Mouse (Mus musculus): ENCODE data around the gene Trim47. TPM values are rescaled to one million over a fixed set of nuclear protein-coding genes. Genes with fewer than 3 reads are reported as not detected.
A peak's percentile ranks its signal among the peaks of the same experiment; 100 is the strongest.

Gene Trim47
- polyA plus RNA-seq, 1 experiment from 2014 or later, result 13.1 TPM

DNA sequence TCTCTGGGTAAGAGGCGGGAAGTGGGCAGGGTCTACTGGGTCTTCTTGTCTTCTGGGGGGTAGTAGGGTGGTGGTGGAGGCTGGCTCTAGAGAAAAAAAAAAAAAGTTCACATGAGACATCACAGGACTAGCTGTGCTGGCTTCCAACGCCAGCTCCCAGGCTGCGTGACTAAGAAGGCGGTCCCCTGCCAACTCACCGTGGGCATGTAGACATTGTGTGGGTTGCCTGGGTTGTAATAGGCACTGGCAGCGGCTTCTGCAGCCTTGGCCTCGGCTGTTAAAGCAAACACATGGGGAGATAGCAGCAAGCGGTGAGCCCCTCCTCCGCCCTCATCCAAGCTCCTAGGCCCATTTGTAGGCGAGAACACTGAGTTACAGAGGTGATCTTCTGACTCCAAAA lies 47.5 kb downstream of the Trim47 start:
- no peak overlapping the region for H3K9ac ChIP-seq (ENCODE audit: low read length)
- DNase-seq (ENCODE audit: low spot score), result no peak

DNA sequence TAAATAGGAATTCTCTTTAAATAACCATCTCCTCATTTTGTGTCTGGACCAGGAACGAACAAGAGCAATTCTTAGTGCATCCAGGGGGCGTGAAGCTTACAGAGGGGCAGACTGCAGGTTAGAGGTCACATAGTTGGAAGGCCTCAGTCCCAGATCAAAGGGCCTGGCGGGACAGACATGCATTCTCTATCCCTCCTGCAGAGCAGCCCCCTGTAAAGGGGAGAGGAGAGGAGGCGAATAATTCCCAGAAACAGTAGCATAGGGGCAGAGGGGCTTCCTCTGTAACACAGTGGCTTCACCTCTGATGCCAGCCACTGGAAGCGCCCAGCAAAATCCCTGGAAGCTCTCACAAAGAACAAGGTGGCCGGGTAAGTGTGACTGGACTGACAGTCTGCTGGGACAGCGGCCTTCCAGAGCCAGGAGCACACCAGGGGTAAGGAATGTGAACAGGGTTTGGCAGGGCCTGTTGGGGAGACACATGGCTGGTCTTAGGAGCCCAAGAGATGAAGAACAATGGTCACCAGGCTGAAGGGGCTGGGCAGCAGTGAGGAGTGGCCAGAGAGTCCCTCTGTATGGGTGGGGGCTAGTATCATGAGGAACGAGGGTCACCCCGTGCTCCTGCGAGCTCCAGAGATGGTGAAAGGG lies 48.2 kb downstream of the Trim47 start:
- DNase-seq (ENCODE audit: low spot score), result no peak
- Histone ChIP-seq H3K4me1 (replicated peaks; ENCODE audit: control insufficient read depth, insufficient read depth, low read length) (peaks cover 22% of the 10 kb centered on the region), H3K4me3 (ENCODE audit: low read depth, low read length) (no peak overlapping the region), H3K9ac (ENCODE audit: low read length) (no peak overlapping the region; the same call in 1 of the 2 replicates), H3K36me3 (ENCODE audit: control insufficient read depth, insufficient read depth, low read length) (peaks cover 48% of the 10 kb centered on the region), H3K4me2 (ENCODE audit: low read length) (peak overlapping the region; percentile 42), H3K27ac (ENCODE audit: low read depth) (no peak overlapping the region), H3K9me3 (ENCODE audit: control insufficient read depth, low read length) (no peaks in the 10 kb centered on the region), H3K27me3 (replicated peaks; ENCODE audit: control insufficient read depth, insufficient read depth, low read length) (no peaks in the 10 kb centered on the region)
- WGBS, result 41% methylated on average over 10 of the region's 10 CpGs
- ATAC-seq (replicated peaks; ENCODE audit: low FRiP score, low TSS enrichment, low read depth), result no peak

More for the DNA sequence above, 47.5 kb downstream of the Trim47 start:
- peaks cover 51% of the 10 kb centered on the region for H3K36me3 ChIP-seq (ENCODE audit: control insufficient read depth, insufficient read depth, low read length)
- no peaks in the 10 kb centered on the region for H3K9me3 ChIP-seq (ENCODE audit: control insufficient read depth, low read length)
- H3K4me3 ChIP-seq (ENCODE audit: low read depth, low read length), result no peak overlapping the region
- H3K4me1 ChIP-seq (replicated peaks; ENCODE audit: control insufficient read depth, insufficient read depth, low read length), result peaks cover 22% of the 10 kb centered on the region
- WGBS, result 65% methylated on average over 10 of the region's 10 CpGs
- H3K27ac ChIP-seq (ENCODE audit: low read depth), result no peak overlapping the region
- H3K27me3 ChIP-seq (replicated peaks; ENCODE audit: control insufficient read depth, insufficient read depth, low read length), result no peaks in the 10 kb centered on the region
- ATAC-seq (replicated peaks; ENCODE audit: low FRiP score, low TSS enrichment, low read depth), result no peak
- H3K4me2 ChIP-seq (ENCODE audit: low read length), result no peak overlapping the region

DNA sequence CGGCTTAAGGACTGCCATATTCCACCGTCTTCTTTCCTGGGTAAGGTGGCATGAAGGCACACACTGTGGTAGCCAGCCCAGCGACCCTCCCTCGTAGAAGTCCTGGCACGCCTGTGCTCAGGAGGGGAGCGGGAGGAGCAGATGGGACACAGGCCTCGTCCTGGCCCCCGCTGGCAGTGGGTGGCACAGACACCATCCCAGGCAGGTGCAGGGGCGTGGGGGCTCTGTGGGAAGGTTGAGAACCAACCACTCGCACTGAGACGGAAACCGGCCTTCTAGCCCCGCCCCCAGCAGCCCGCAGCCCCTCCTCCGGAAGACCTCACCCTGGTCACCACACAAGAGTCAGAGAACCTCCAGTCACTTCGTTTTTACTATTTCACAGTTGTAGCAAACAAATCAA lies 48.8 kb downstream of the Trim47 start:
- 0 out of 2 replicates have a peak, but pooled peaks have one; percentile 33 for ATAC-seq (replicated peaks; ENCODE audit: low FRiP score, low TSS enrichment, low read depth)
- Histone ChIP-seq H3K9me3 (ENCODE audit: control insufficient read depth, low read length) (no peaks in the 10 kb centered on the region), H3K4me2 (ENCODE audit: low read length) (peak overlapping the region; percentile 42), H3K36me3 (ENCODE audit: control insufficient read depth, insufficient read depth, low read length) (peaks cover 43% of the 10 kb centered on the region), H3K9ac (ENCODE audit: low read length) (0 out of 2 replicates have a peak overlapping the region, but pooled peaks have one; percentile 13), H3K27me3 (replicated peaks; ENCODE audit: control insufficient read depth, insufficient read depth, low read length) (no peaks in the 10 kb centered on the region), H3K27ac (ENCODE audit: low read depth) (peak overlapping the region; percentile 59; the same call in 1 of the 2 replicates), H3K4me1 (replicated peaks; ENCODE audit: control insufficient read depth, insufficient read depth, low read length) (peaks cover 22% of the 10 kb centered on the region), H3K4me3 (ENCODE audit: low read depth, low read length) (peak overlapping the region; percentile 20; the same call in 1 of the 2 replicates)
- 9% methylated on average over 16 of the region's 16 CpGs for WGBS
- DNase-seq (ENCODE audit: low spot score), result peak; percentile 73

DNA sequence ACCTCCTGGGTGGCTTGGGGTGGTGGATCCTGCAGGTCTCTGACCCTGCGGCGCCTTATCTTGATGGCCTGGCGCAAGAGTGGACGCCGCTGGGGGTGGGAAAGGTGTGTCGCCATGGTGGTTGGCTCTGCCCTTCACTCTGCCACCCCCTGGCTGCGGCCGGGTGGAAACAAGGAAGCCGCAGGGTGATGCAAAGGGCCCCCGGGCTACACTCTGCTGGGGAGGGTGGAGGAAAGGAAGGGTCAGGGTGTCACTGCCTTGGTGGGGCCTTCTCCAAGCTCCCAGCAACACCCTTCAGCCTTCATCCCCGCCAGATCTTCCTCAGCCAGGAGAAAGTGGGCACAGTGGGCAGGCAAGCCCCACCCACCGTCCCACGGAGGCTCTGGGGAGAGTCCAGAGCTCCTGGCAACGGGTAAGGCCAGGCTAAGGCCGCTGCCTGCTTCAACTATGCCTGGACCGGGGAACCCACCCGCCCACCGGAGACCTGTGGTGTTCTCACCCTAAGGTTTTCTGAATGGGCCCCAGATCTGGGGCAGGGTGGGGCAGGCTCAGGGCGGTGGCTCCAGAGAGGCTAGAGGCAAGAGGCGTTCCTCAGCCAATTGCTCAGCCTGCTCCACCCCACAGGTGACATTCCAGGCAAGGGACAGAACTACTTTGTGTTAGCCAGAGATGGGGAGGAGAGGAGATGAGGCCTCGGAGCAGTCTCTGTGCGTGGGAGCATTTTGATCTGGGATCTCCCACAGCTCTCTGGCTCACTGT lies 49.4 kb downstream of the Trim47 start, which contains the start of gene Unc13d:
Unc13d (minus strand) TSS at position 516 of the 759 bp plus-strand sequence.
- H3K27ac ChIP-seq (ENCODE audit: low read depth), result peak within 1 kb of the TSS; percentile 59
- peak within 1 kb of the TSS; percentile 42 for H3K4me2 ChIP-seq (ENCODE audit: low read length)
- H3K27me3 ChIP-seq (replicated peaks; ENCODE audit: control insufficient read depth, insufficient read depth, low read length), result no peaks in the 10 kb centered on the region
- H3K4me1 ChIP-seq (replicated peaks; ENCODE audit: control insufficient read depth, insufficient read depth, low read length), result peaks cover 22% of the 10 kb centered on the region
- WGBS, result 54% methylated on average over 22 of the region's 22 CpGs
- H3K36me3 ChIP-seq (ENCODE audit: control insufficient read depth, insufficient read depth, low read length), result peaks cover 39% of the 10 kb centered on the region
- peak within 1 kb of the TSS; percentile 20; the same call in 1 of the 2 replicates for H3K4me3 ChIP-seq (ENCODE audit: low read depth, low read length)
- DNase-seq (ENCODE audit: low spot score), result peak; percentile 67
- no peaks in the 10 kb centered on the region for H3K9me3 ChIP-seq (ENCODE audit: control insufficient read depth, low read length)
- peak within 1 kb of the TSS; percentile 13; the same call in 1 of the 2 replicates for H3K9ac ChIP-seq (ENCODE audit: low read length)
- ATAC-seq (replicated peaks; ENCODE audit: low FRiP score, low TSS enrichment, low read depth), result peak; percentile 65

DNA sequence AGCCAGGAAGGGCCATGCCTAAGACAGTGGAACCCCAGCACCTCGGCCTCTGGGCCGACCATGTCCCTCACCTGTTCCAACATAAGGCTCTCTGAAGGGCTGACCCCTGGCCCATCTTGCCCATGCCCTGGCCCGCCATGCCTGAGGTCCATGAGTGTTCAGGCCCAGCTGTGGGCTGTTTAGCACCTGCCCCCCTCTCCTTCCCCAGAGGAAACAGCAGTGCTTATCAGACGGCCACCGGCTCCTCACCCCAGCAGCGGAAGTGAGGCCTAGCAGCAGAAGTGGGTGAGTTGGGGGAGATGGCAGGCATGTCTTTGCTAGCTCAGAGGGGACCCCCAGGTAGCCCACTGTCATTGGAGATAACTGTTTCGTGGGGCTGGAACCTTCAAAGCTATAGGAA lies 50.2 kb downstream of the Trim47 start:
- ATAC-seq (replicated peaks; ENCODE audit: low FRiP score, low TSS enrichment, low read depth), result no peak

DNA sequence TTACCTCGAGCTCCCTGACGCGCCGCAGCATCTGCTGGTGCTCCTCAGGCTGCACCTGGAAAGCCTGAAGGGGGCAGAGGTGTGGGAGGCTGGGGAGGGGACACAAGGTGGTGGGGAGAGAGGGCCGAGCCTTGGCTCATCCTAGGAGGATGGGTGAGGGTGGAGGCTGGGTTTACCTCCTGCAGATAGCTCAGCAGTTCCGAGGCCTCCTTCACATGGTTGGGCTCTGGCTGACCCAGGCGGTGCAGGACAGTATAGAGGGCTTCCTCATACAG lies 50.8 kb downstream of the Trim47 start:
- Histone ChIP-seq H3K4me2 (ENCODE audit: low read length) (no peak overlapping the region), H3K9me3 (ENCODE audit: control insufficient read depth, low read length) (no peaks in the 10 kb centered on the region), H3K9ac (ENCODE audit: low read length) (no peak overlapping the region), H3K27me3 (replicated peaks; ENCODE audit: control insufficient read depth, insufficient read depth, low read length) (no peaks in the 10 kb centered on the region), H3K4me3 (ENCODE audit: low read depth, low read length) (no peak overlapping the region), H3K27ac (ENCODE audit: low read depth) (no peak overlapping the region), H3K36me3 (ENCODE audit: control insufficient read depth, insufficient read depth, low read length) (peaks cover 25% of the 10 kb centered on the region), H3K4me1 (replicated peaks; ENCODE audit: control insufficient read depth, insufficient read depth, low read length) (peaks cover 22% of the 10 kb centered on the region)
- no peak for ATAC-seq (replicated peaks; ENCODE audit: low FRiP score, low TSS enrichment, low read depth)
- no peak for DNase-seq (ENCODE audit: low spot score)
- 50% methylated on average over 7 of the region's 7 CpGs for WGBS

More for the DNA sequence above, 50.2 kb downstream of the Trim47 start:
- DNase-seq (ENCODE audit: low spot score), result no peak
- H3K9ac ChIP-seq (ENCODE audit: low read length), result no peak overlapping the region
- WGBS, result 82% methylated on average over 7 of the region's 7 CpGs
- peaks cover 22% of the 10 kb centered on the region for H3K4me1 ChIP-seq (replicated peaks; ENCODE audit: control insufficient read depth, insufficient read depth, low read length)
- H3K36me3 ChIP-seq (ENCODE audit: control insufficient read depth, insufficient read depth, low read length), result peaks cover 31% of the 10 kb centered on the region
- no peak overlapping the region for H3K27ac ChIP-seq (ENCODE audit: low read depth)
- H3K27me3 ChIP-seq (replicated peaks; ENCODE audit: control insufficient read depth, insufficient read depth, low read length), result no peaks in the 10 kb centered on the region
- no peak overlapping the region for H3K4me3 ChIP-seq (ENCODE audit: low read depth, low read length)
- no peaks in the 10 kb centered on the region for H3K9me3 ChIP-seq (ENCODE audit: control insufficient read depth, low read length)
- peak overlapping the region; percentile 42; the same call in 1 of the 2 replicates for H3K4me2 ChIP-seq (ENCODE audit: low read length)

DNA sequence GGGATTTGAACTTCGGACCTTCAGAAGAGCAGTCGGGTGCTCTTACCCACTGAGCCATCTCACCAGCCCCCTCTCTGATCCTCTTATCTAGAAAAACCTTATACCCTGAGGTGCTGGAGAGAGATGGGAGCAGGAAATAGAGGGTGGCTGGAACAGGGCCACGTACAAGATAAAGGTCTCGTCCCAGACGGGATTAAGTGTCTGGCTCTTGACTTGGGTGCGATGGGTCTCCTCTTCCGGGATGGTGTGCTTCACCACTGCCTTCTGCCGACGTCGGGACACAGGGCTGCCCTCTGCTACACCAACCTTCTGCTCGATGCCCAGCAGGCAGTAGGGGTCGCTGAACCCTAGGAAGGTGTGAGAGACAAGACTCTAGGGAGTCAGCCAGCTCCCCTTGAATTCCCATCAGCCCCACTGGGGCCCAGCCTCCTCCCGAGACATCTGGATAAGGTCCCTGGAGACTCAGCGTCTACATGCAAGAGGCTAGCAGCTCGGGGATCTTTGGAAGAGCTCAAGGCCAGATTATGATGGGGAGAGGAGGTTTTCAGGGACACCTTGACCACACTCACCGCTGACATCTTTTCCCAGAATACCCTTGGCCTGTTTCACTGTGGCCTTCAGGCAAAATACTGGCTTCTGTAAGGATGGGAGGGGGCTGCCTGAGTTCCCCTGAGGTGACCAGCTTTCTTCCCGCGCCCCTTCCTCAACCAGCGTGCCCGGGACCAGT lies 51.3 kb downstream of the Trim47 start:
- DNase-seq (ENCODE audit: low spot score), result no peak
- Histone ChIP-seq H3K9me3 (ENCODE audit: control insufficient read depth, low read length) (no peaks in the 10 kb centered on the region), H3K27ac (ENCODE audit: low read depth) (no peak overlapping the region), H3K36me3 (ENCODE audit: control insufficient read depth, insufficient read depth, low read length) (peaks cover 20% of the 10 kb centered on the region), H3K4me3 (ENCODE audit: low read depth, low read length) (no peak overlapping the region), H3K27me3 (replicated peaks; ENCODE audit: control insufficient read depth, insufficient read depth, low read length) (no peaks in the 10 kb centered on the region), H3K4me2 (ENCODE audit: low read length) (no peak overlapping the region), H3K9ac (ENCODE audit: low read length) (no peak overlapping the region), H3K4me1 (replicated peaks; ENCODE audit: control insufficient read depth, insufficient read depth, low read length) (peaks cover 22% of the 10 kb centered on the region)
- ATAC-seq (replicated peaks; ENCODE audit: low FRiP score, low TSS enrichment, low read depth), result no peak
- 50% methylated on average over 20 of the region's 20 CpGs for WGBS

DNA sequence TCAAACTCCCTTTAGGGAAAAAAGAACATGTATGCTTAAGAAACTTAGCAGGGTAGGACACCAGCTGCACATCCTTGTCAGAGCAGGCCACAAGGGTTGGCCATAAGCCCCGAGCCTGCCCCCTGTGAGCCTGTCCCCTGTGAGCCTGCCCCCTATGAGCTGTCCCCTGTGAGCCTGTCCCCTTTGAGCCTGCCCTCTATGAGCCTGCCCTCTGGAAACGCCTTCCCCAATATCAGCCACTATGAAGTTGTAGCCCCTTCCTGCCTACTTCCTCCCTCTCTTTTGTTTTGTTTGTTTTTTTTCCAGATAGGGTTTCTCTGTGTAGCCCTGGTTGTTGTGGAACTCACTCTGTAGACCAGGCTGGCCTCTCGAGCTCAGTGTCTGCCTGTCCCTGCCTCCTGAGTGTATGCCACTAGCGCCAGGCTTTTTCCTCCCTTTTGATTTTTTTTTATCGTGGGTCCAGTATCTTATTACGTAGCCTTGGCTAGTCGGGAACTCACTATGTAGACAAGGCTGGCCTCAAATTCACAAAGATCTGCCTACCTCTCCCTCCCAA lies 52.5 kb downstream of the Trim47 start:
- WGBS, result 67% methylated on average over 7 of the region's 7 CpGs
- no peak overlapping the region for H3K4me3 ChIP-seq (ENCODE audit: low read depth, low read length)
- H3K4me2 ChIP-seq (ENCODE audit: low read length), result no peak overlapping the region
- no peak for DNase-seq (ENCODE audit: low spot score)
- H3K36me3 ChIP-seq (ENCODE audit: control insufficient read depth, insufficient read depth, low read length), result peaks cover 8% of the 10 kb centered on the region
- no peak overlapping the region for H3K9ac ChIP-seq (ENCODE audit: low read length)
- no peak for ATAC-seq (replicated peaks; ENCODE audit: low FRiP score, low TSS enrichment, low read depth)
- H3K27ac ChIP-seq (ENCODE audit: low read depth), result no peak overlapping the region
- H3K27me3 ChIP-seq (replicated peaks; ENCODE audit: control insufficient read depth, insufficient read depth, low read length), result no peaks in the 10 kb centered on the region
- no peaks in the 10 kb centered on the region for H3K9me3 ChIP-seq (ENCODE audit: control insufficient read depth, low read length)
- peaks cover 19% of the 10 kb centered on the region for H3K4me1 ChIP-seq (replicated peaks; ENCODE audit: control insufficient read depth, insufficient read depth, low read length)
